Mouse (Mus musculus) B cell, adult 2 months (primary cell): Measurements from ENCODE around the gene Gm47985.
"Not testable (repeated sequence)": the region's sequence is repeated elsewhere in the genome, so short reads cannot be mapped to it uniquely, and the experiment has no call there.

Experiments used
- DNase-seq, 2 experiments: peaks; one replicate each; pipeline ENCODE4 v3.0.0; 2022

Gm47985 gene

DNA sequence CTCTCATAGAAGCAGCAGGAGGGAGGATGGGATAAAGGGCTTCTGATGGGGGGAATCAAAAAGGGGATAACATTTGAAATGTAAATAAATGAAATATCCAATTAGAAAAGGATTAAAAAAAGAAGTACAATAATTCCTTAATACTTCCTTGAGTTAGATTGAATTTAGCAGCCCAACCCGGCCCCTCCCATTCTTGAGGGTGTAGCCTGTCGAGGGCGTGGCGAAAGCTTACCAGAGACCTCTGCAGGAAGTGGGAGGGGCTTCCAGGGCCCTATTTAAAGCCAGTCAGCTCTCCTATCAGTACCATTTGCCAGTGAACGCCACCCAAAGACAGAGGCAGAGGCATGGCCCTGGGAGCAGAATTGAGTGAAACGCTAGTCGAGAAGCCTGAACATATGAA lies at the start of gene Gm47985:
Gm47985 (plus strand) TSS at position 272 of the 400 bp plus-strand sequence.
- DNase-seq: not testable (repeated sequence)

GRCm38 (mm10) chr1:151132686-151133085 lies 49.7 kb upstream of the Gm47985 start:
- no peak for DNase-seq

DNA sequence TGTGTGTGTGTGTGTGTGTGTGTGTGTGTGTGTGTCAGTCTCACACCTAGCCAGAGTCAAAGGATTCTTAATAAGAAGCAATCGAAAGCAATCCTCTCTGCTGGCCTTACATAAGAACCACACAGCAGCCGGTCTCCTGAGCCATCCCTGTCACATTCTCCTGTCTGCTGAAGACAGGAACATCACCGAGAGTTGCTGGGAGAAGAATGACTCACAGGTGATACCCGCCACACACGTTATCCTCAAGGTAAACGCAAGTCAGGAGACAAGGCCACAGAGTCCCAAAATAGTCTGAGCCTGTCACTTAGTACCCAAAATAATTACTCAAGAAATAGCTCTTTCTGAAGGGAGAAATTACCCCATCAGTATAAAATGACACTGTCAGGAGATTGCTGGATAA lies 43.9 kb upstream of the Gm47985 start:
- no peak for DNase-seq

DNA sequence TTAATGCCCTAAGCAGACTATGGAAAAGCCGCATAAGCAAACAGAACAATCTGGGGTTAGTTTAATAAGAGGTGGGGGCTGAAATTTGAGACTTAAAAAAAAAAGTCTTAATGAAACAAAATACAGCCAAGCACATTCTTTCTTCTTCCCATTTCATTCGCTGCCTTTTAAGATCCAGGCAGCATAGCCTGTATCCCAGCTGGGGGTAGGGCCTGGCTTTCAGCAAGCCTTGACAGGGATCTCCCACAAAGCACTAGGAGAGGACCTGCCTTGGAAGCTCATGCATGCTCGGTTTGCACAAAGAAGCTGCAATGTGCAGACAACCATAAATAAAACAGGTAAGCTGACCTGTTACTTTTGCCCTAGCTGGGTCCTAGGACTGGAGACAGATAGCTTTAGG lies 41.4 kb upstream of the Gm47985 start:
- no peak for DNase-seq

DNA sequence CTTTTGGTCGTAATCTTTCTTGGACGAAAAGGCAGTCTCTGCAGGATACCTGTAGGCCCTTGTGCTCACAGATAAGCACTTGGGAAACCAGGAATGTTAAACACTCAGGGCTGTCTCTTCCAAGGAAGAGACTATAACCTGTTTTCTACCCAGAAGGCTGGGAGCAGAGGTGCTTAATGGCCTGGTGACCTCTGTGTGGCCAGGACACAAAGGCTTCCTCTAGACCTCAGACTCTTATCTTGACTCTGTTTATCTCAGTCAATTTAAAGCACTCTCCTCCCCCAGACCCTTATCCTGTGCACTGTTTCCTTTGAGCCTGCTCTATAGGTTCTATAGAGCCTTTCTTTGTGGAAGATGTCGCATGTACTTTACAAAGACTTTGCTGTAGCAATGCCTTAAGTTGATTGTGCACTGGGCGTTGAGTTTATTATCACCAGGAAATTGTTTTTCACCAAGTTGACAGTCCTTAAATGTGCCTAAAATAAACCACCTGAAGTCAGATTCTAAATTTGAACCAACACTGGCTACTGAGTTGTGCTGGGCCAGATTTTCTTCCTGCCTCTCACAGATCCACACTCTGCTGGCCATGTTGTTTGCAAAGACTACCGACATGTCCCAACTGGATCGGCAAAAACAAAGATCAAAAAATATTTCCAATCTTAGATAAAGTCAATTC lies 37.7 kb upstream of the Gm47985 start:
- DNase-seq: no peak

- DNase-seq: no peak
Observed at GRCm38 (mm10) chr1:151147801-151148200, 34.5 kb upstream of the Gm47985 start.

- no peak for DNase-seq
Observed at GRCm38 (mm10) chr1:151150211-151150610, 32.1 kb upstream of the Gm47985 start.

DNA sequence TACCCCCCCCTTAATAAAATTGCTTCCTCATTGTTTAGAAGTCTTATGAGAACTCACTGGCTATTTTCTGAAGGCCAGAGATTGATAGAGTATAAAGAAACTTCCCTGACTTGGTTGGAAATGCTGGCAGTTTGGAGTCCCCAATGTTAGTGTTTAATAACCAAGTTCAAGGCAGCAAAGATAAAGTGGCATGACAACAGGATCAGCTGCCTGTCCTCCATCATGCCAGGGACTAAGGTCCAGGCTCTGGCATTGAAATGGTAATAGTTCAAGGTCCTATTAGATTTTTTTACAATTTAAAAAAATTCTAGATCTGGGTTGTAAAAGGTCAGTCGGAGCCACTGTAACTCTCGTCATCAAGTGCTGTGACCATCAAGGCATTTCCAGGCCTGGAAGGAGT lies 31.2 kb upstream of the Gm47985 start:
- no peak for DNase-seq

DNA sequence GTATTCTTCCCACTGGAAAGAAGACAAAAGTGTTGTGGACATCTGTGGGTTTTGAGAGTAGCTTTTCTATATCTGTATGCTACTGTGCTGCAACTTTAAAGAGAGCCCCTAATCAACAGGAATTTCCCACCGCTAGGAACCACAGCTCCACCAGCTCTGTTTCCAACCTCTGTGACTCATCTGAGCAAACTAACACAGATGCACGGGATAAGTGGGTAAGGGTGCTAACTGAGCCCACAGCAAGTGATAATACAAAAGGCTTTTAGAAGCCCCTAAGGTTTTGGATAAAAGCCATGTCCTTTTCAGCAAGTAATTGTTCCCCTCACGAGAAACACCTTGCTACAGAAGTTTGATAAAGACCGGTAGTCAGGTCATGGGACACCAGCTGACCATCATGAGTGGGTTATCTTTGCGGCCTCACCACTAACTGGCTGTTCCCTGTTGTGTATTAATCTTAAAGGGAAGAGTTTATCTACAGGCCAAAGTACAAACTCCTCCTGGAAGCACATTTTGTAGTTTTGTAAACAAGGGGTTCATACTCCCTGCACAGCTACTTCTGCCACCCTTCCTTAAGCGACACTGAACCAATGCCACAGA lies 29.2 kb upstream of the Gm47985 start:
- no peak for DNase-seq

DNA sequence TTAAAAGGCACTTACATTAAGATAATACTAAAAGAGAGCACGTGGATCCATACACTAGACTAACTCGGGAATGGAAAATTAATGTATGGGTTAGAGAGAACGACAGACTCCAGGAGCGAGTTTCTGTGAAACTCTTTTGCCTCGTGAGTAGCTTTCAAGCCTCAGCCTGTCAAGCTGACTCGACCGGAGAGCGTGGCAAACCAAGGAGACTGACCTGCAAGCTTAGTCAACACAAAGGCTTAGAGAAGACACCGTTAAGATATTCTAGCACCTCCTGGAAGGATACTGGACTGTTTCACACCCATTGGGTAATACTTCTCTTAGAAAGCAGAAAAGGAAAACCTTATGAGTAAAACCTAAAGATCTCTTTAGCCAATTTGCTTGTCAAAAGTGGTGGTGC lies 28.2 kb upstream of the Gm47985 start:
- not testable (repeated sequence) for DNase-seq

DNA sequence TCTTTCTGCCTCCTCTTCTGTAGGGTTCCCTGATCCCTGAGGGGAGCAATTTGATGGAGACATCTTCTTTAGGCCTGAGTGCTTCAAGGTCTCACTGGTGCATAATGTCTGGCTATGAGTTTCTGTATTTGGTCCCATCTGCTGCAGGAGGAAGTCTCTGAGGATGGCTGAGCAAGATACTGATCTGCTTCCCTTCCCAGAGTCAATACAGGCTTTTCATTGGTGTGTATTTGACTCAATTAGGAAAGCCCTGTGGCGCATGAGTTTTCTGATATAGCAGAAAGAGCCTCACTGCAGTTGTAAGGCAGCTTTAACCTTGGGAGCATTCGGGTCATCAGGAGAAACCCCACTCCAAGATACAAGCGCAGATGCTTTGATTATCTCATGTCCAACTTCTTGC lies 26.2 kb upstream of the Gm47985 start:
- no peak for DNase-seq

DNA sequence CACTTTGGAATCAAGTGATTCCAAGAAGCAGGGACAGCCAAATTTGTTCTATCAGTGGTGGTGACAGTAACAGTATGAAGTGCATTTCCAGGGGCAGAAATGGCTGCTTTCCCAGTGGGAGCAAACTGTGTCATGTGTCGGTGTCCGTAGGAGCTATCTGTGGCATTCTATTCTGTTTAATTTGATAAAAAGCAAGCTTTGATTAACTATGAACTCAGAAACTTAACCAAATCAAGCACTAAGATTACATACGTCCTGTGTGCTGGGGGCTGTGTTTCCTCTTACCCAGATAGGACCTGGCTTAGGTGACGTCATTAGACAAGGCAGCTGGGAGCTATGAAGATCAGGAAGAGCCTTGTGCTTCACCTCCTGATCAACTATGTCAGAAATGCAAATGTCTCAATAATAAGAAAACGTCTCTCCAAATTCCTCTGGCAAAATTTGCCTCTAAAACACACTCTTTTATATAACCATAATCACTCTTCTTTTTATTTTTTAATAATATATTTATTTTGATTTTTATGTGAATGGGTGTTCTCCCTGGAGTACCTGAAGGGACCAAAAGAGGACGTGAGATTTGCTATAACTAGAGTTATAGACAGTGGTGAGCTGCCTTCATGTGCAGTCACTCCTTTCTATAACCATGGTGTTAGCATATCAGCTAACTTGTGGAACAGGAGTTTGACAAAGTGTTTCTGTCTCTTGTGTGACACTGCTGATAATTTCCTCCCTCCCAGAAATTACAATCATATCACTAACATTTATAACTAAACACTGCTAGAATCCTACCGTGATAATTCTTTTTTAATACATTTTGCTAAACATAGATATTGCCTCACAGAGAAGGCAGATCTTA lies 25.3 kb upstream of the Gm47985 start:
- DNase-seq: no peak

GRCm38 (mm10) chr1:151157963-151158856 lies 24.1 kb upstream of the Gm47985 start:
- no peak for DNase-seq

DNA sequence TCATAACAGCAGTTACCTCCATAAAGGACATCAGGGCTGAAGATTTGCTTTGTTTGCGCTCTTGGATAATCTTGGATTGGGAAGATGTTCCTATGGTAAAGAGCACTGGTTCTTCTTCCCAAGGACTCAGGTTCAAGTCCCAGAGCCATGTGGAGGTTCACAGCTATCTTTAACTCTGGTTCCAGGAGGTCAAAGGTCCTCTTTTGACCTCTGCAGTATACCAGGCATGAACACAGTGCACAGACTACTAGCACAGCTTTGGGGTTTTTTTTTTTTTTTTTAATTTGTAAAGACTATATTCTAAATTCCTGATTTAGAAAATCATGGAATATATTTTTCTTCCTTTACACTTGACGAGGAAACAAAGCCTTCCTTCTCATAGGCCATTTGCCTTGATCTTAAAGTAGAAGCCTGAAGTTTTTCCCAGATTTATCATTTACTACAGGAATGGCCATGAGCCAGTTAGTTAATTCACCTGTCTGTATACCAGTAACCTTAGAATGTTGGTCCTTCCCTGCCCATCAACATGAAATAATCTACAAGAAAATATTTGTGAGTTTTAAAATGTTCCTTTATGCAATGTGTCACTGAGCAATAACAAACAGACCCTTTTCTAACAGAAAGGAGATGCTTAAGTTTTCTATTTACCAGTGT lies 23.4 kb upstream of the Gm47985 start:
- no peak for DNase-seq

DNA sequence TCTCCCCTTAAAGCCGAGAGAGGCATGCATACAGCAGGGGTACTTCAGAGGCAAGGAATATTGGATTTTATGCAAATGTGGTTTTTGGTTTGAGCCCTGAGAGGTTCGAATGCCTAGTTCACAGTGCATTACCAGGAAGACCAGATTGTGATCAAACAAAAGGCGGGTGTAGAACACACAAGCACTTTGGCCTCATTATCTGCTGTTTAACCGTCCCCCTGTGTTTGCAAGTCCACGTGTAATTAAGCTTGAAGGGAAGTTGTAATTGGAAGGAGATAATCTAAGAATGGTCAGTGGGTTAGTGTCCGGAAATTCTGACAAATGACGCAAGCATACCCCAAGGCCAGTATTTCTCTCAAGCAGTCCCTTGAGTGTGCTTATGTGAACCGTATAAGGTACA lies 16.3 kb upstream of the Gm47985 start:
- DNase-seq: no peak

DNA sequence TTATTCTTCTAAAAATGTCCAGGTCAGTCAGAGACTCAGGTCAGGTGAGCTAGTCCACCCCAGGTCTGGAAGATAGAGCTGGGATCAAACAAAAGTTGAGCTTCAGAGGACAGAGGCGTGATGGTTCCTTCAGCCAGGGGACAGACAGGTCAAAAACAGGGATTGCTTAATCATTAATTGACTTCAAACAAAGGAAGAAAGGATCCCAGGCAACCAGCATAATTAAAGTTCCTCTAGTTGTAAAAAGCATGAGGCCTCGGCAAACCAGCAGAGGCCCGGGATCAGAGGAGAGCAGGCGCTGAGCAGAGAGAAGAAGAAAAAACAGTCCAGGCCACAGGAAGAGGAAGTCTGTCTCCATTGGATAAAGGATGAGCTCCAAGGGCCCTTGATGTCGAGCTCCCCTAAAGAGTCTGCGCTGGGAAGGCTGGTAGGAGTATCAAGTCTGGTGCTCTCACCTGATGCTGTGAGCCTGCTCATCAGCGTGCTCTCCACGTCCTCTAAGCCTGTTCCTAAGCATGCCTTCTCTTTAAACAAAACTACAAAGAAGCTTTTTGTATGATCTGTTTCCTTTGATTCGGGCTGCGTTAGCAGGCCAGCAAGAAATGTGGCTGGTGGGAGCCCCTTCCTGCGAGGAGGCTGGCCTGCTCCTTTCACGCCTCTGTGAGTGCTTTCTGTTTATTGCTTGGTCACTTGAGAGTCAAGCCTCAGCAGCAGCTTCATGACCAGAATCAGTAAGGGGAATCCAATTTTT lies 14.9 kb upstream of the Gm47985 start:
- no peak for DNase-seq

DNA sequence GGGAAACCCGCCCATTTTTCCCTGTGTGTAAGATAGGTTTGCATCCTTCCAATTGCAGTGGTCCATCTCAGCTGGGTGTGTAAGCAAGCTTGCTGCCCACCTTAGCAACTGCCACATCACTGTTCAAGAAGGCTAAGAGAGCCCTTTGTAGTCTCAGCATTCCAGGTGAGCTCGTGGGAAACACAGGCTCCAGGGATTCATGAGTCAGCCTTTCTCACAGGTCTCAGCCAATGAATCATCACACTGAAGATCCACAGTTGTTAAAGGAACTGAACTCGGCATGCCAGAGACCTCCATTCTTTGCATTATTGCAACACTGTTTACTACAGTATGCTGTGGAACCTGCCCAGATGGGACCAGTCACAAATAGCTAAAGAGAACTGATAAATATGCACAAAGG lies 13.7 kb upstream of the Gm47985 start:
- DNase-seq: no peak

GRCm38 (mm10) chr1:151171572-151172461 lies 10.5 kb upstream of the Gm47985 start:
- no peak for DNase-seq

DNA sequence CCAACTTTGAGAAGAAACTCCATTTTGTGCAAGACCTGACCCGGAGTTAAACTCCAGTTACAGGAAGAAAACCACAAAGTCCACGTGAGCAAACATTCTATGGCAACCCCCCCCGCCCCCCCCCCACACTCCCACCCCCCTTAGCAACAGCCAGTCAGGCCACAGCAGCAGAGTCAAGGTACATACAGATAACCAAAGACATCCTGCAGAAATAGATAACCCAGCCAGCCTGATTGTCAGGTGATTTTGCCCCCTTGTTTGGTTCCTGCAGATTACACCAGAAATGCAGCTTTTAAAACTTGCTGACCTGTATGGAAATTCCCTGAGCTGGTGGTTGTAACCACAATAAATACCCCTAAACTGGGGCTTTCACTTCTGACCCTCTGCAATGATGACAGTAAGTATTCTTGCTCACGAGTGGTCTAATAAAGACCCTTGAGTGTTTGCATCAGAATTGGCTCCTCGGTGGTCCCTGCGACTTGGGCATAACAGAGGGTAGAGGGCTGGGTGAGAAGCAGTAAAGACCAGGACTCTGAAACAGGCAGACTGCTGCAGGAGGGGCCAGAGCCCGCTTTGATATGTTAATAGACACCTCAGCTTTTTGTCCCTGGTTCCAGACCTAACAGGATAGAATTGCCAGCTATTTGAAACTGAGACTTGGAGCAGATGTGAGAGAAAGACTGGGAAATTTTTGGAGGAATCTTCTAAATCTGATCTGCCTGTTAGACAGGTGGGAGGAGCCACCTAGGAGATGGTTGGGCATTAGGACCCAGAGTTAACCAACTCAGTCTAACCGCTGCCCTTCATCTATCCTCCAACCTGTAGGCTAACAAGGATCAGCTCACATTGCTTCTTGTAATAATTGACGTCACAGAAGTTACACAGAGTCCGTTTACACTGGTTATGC lies 5.1 kb upstream of the Gm47985 start:
- DNase-seq: peak; percentile 34 to 40

DNA sequence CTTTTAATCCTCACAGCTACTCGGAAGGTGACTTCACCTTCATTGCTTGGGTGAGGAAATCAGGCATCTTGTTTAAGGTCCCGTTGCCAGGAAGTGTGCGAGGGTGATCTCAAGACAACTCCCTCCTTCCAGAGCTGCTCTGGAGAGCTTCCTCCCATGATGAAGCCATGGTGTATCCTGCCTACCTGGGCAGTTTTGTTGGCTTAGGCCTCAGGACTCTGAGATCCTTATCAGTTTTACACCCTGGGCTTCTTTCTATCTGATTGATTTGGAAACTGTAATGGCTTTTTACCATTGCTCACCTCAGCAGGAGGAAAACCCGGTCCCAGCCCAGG lies 4.4 kb upstream of the Gm47985 start:
- no peak for DNase-seq
